Mouse (Mus musculus) G1E (cell line): ENCODE data around the gene Mfsd4b1. TPM values are rescaled to one million over a fixed set of nuclear protein-coding genes. Genes with fewer than 3 reads are reported as not detected.

ENCODE experiments used
- ATAC-seq: 2 replicates; pipeline ENCODE4 v1.8.0; 2016; ENCODE audit warnings: mild to moderate bottlenecking; ENCODE audit not compliant: insufficient number of reproducible peaks, poor library complexity, low FRiP score, severe bottlenecking; ENCODE audit errors: extremely low read depth
- DNase-seq: peaks from one replicate; pipeline ENCODE4 v3.0.0; 2012; ENCODE audit warnings: low spot score
- H3K27me3 ChIP-seq: 2 replicates; pipeline ENCODE4 v1.6.1; 2012; ENCODE audit warnings: mild to moderate bottlenecking, low read length, inconsistent platforms; ENCODE audit not compliant: insufficient read depth
- H3K36me3 ChIP-seq: replicated peaks from 2 replicates; pipeline ENCODE3; 2012; ENCODE audit warnings: mild to moderate bottlenecking, inconsistent platforms
- H3K4me1 ChIP-seq: 2 replicates; pipeline ENCODE4 v1.6.1; 2012; ENCODE audit warnings: low read depth, low read length, inconsistent platforms, mixed read lengths; ENCODE audit not compliant: insufficient read depth
- H3K4me3 ChIP-seq: 2 replicates; pipeline ENCODE4 v1.5.1; 2012; ENCODE audit warnings: low read depth, mild to moderate bottlenecking, inconsistent platforms, low read length, moderate library complexity, mixed read lengths
- H3K9me3 ChIP-seq: replicated peaks from 2 replicates; pipeline ENCODE4 v1.6.1; 2012; ENCODE audit warnings: inconsistent platforms
- CTCF ChIP-seq: IDR thresholded peaks from 2 replicates; pipeline ENCODE4 v1.5.1; 2012; ENCODE audit warnings: low read depth, low read length, inconsistent platforms, mixed read lengths
- GATA1 ChIP-seq: IDR thresholded peaks from 2 replicates; pipeline ENCODE4 v1.6.1; 2012; ENCODE audit warnings: borderline replicate concordance, low read length, inconsistent platforms, mixed read lengths
- GATA2 ChIP-seq: IDR thresholded peaks from 2 replicates; pipeline ENCODE4 v1.6.1; 2012; ENCODE audit warnings: low read depth, low read length, inconsistent platforms, borderline replicate concordance
- POLR2AphosphoS5 ChIP-seq: IDR thresholded peaks from 2 replicates; pipeline ENCODE4 v1.6.1; 2012; ENCODE audit warnings: low read depth, low read length, inconsistent platforms; ENCODE audit not compliant: insufficient replicate concordance
- TAL1 ChIP-seq: conservative IDR thresholded peaks from 2 replicates; pipeline ENCODE4 v1.6.1; 2012; ENCODE audit warnings: low read depth, low read length, inconsistent platforms, mixed read lengths
- polyA plus RNA-seq: library from polyadenylated mRNA; stranded (reverse); fragments of >175 nt; gene quantifications from 2 replicates; pipeline ENCODE4 v1.2.3, GENCODE M21; 2012
- total RNA-seq, 2 experiments: library from RNA; stranded (forward) in 1 of 2; stranded (reverse) in 1 of 2; fragments of 200-1000 nt in 1 of 2; fragments of >200 nt in 1 of 2; fragmentation: Nextera tagmentation in 1 of 2; gene quantifications; 2 replicates each; pipeline ENCODE4 v1.2.3; 2014 to 2017

Mfsd4b1 gene
- not detected in 2 replicates for total RNA-seq (2014; fragmentation: Nextera tagmentation)
- 0.05 TPM in 1 of 2 replicates, not detected in the other for total RNA-seq (2017)
- polyA plus RNA-seq: not detected in 2 replicates

DNA sequence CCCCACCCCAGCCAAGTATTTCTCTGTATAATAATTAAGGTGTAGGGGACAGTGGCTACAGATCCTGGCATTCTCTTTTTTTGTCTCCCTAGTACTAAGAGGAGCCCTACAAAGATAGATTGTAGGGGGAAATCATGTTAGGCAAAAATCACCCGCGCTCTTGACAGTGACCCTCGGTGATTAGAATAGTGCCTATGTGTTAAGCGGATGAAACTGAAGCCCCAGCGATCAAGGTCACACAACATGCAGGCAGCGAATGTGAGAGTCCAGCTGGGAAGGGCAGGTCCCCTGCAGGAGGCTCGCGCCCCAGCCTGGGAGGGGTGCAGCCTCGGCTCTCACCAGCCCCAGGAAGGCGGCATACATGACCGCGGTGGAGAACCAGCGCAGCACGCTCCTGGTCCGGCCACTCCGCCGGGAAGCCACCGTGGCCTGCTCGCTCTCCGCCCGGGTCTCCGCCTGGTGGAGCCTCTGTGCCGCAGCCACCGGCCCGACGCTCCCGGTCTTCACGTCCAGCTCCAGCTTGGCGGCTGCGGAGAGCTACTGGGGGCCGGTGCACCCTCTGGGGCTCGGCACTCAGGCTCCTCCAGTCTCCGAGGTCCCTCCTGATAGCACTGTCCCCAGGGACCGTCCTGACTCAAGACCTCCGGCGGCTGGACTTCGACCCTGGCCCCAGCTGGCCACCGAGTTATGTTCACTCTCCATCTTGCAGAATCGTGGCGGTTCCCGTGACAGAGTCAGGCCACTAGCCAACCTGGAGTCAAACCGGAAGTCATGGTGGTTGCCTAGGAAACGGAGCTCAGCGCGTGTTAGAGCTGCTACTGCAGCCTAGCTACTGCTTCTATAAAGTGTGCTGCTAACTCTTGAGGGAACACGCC, at the start of gene Mfsd4b1:
TSS of gene Mfsd4b1 (minus strand) at position 715 of the 875 bp plus-strand sequence.
- ATAC-seq (no peak), DNase-seq (no peak)
- Histone ChIP-seq H3K4me3 (peak within 1 kb of the TSS; percentile 37; the same call in 1 of the 2 replicates), H3K9me3 (peaks cover 2% of the 10 kb centered on the region; the same call in 1 of the 2 replicates), H3K27me3 (peaks cover 35% of the 10 kb centered on the region), H3K36me3 (no peaks in the 10 kb centered on the region), H3K4me1 (peaks cover 12% of the 10 kb centered on the region; the same call in 1 of the 2 replicates)
- no peak for TF ChIP-seq CTCF
- TF ChIP-seq TAL1: no peak
- no peak for TF ChIP-seq POLR2AphosphoS5
- TF ChIP-seq GATA1: no peak
- TF ChIP-seq GATA2: no peak

DNA sequence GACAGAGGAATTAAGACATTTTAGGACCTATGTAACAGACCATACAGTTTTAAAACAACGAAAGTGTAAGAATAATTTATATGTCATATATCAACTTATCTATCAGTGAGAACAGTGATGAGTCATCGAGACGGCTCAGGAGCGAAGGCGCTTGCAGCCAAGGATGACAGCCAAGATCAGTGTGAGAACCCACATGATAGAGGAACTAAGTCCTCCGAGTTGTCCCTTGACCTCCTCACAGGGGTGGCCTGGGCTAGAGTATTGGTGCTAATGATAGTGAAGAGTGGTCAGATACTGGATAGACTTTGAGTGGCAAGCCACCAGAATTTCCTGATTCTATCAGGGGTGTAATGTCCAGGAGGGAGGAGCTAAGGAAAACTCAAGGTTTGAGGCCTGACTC, 48.5 kb upstream of the Mfsd4b1 start:
- Histone ChIP-seq H3K27me3 (no peaks in the 10 kb centered on the region), H3K9me3 (no peaks in the 10 kb centered on the region), H3K4me3 (no peak overlapping the region), H3K4me1 (peaks cover 7% of the 10 kb centered on the region), H3K36me3 (peaks cover 52% of the 10 kb centered on the region)
- DNase-seq (no peak), ATAC-seq (peak; percentile 68)
- TF ChIP-seq GATA2 (no peak), GATA1 (no peak), CTCF (no peak), POLR2AphosphoS5 (no peak), TAL1 (no peak)

DNA sequence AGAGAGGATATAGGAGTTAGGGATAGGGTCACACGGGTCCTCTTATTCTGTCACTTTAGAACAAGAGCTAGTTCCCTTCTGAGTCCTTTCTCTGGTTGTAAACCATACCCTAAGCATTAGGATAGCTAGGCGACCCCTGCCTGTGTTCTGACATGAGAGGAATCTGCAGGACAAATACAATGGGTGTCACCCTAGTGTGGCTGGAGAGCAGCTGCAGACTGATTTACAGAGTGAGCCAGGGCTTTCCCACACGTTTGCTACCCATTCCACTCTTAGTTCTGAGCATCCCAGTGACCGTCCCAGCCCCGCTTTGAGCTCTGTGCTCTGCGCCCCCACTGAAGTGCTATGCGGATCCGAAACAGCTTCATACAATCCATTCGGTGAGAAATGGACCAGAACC, 45.6 kb upstream of the Mfsd4b1 start:
- peaks cover 42% of the 10 kb centered on the region for H3K36me3 ChIP-seq
- DNase-seq: no peak
- H3K4me1 ChIP-seq: peaks cover 7% of the 10 kb centered on the region
- no peak for ATAC-seq
- H3K9me3 ChIP-seq: no peaks in the 10 kb centered on the region
- no peaks in the 10 kb centered on the region for H3K27me3 ChIP-seq
- H3K4me3 ChIP-seq: no peak overlapping the region
- TF ChIP-seq GATA1 (no peak), GATA2 (no peak), POLR2AphosphoS5 (no peak), CTCF (no peak), TAL1 (no peak)

DNA sequence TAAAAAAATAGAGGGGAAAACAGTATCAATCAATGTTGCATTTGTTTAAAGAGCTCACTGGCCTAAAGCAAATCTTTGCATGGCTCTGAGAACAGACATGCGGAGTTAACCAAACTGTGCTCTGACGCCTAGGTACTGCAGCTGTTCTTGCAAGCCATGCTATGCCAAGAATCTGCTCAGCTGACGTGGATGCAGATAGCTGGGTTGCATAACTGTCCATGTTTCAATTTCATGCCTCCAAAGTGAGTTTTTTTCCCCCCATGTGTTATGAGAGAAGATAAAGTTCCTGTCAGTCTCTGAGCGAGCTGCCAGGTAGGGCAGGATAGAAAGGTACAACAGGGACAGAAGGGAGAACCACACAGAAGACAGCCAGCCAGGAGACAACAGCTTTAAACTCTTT, 44.2 kb upstream of the Mfsd4b1 start:
- peaks cover 7% of the 10 kb centered on the region for H3K4me1 ChIP-seq
- no peak overlapping the region for H3K4me3 ChIP-seq
- no peak for TF ChIP-seq POLR2AphosphoS5
- no peak for TF ChIP-seq GATA1
- no peak for TF ChIP-seq GATA2
- no peak for TF ChIP-seq TAL1
- no peak for TF ChIP-seq CTCF
- H3K36me3 ChIP-seq: peaks cover 48% of the 10 kb centered on the region
- no peak for ATAC-seq
- DNase-seq: no peak
- H3K27me3 ChIP-seq: no peaks in the 10 kb centered on the region
- H3K9me3 ChIP-seq: no peaks in the 10 kb centered on the region

DNA sequence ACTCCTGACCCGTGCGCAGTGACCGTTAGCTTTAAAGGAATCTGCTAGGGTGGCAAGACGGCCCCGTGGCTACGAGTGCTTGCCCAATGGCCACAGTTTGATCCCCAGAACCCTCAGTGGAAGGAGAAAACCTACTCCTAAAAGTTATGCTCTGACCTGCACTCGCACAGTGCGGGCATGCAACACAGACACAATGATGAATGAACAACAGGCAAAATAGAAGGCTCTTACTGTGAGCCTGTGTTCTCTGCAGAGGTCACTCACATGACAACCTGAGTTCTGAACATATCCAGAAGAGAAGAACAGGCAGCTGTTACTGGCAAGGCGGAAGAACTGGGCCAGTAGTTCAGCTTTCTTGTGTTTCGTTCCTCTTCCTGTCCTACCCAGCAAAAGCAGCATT, 43.5 kb upstream of the Mfsd4b1 start:
- Histone ChIP-seq H3K9me3 (no peaks in the 10 kb centered on the region), H3K36me3 (peaks cover 47% of the 10 kb centered on the region), H3K4me1 (peaks cover 2% of the 10 kb centered on the region), H3K27me3 (no peaks in the 10 kb centered on the region), H3K4me3 (no peak overlapping the region)
- no peak for DNase-seq
- ATAC-seq: no peak
- TF ChIP-seq GATA1 (no peak), CTCF (no peak), POLR2AphosphoS5 (no peak), TAL1 (no peak), GATA2 (no peak)

DNA sequence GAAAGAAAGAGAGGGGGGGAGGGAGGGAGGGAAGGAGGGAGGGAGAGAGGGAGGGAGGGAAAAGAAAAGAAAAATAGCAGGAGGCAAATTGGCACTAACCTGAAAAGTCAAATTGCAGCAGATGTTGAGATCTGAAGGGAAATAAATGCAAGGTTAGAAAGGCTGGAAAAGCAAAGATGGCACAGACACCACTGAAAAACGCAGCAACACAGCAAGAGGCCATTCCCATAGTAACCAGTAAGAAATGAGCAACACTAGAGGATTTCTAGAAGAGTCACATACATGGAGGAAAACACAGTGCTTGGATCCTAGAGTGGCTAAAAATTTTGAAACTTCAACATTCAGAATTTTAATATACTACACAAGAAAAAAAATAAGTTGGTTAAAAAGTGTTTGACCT, 42.5 kb upstream of the Mfsd4b1 start:
- Histone ChIP-seq H3K4me1 (no peaks in the 10 kb centered on the region; the same call in 1 of the 2 replicates), H3K4me3 (no peak overlapping the region), H3K36me3 (peaks cover 49% of the 10 kb centered on the region), H3K9me3 (no peaks in the 10 kb centered on the region), H3K27me3 (no peaks in the 10 kb centered on the region)
- no peak for TF ChIP-seq GATA2
- no peak for TF ChIP-seq POLR2AphosphoS5
- TF ChIP-seq GATA1: no peak
- no peak for TF ChIP-seq TAL1
- no peak for TF ChIP-seq CTCF
- no peak for ATAC-seq
- no peak for DNase-seq
